Mouse (Mus musculus): ENCODE data around the gene Bin2. TPM values are rescaled to one million over a fixed set of nuclear protein-coding genes. Genes with fewer than 3 reads are reported as not detected.

Bin2 gene
- polyA plus RNA-seq, 1 experiment from 2014 or later, result 1.3 TPM

Small RNA genes within 50 kb of the gene (microRNA-seq; reads per million reads assigned to microRNA genes)
- not detected for gene Mir6961

Other genes with a start within 250 kb of the Bin2 start
- 0.08 and 0.11 TPM in 2 replicates for gene Gm5475, start 247.4 kb downstream of the Bin2 start, polyA plus RNA-seq (2015; fragmentation: Nextera tagmentation; extraction: Ambion mirVana)
- 21.5 TPM in 2 replicates for gene Slc11a2, start 244.5 kb downstream of the Bin2 start, polyA plus RNA-seq (2015; fragmentation: Nextera tagmentation; extraction: Ambion mirVana)
- gene Letmd1, start 200.5 kb downstream of the Bin2 start, polyA plus RNA-seq (2015; fragmentation: Nextera tagmentation; extraction: Ambion mirVana), result 55.1 and 55.2 TPM in 2 replicates
- gene Csrnp2, start 174.1 kb downstream of the Bin2 start, polyA plus RNA-seq (2015; fragmentation: Nextera tagmentation; extraction: Ambion mirVana), result 44.7 and 45.7 TPM in 2 replicates
- 48.2 and 48.4 TPM in 2 replicates for gene Tfcp2, start 117.5 kb downstream of the Bin2 start, polyA plus RNA-seq (2015; fragmentation: Nextera tagmentation; extraction: Ambion mirVana)
- gene Pou6f1, start 69.6 kb downstream of the Bin2 start, polyA plus RNA-seq (2015; fragmentation: Nextera tagmentation; extraction: Ambion mirVana), result 45.5 and 47.8 TPM in 2 replicates
- gene Dazap2, start 54.2 kb downstream of the Bin2 start, polyA plus RNA-seq (2015; fragmentation: Nextera tagmentation; extraction: Ambion mirVana), result 162 and 166 TPM in 2 replicates
- 2.4 and 2.9 TPM in 2 replicates for gene Smagp, start 32.6 kb downstream of the Bin2 start, polyA plus RNA-seq (2015; fragmentation: Nextera tagmentation; extraction: Ambion mirVana)
- gene Cela1, start 18.4 kb upstream of the Bin2 start, polyA plus RNA-seq (2015; fragmentation: Nextera tagmentation; extraction: Ambion mirVana), result 0.34 and 1.1 TPM in 2 replicates
- gene Galnt6, start 59.8 kb upstream of the Bin2 start, polyA plus RNA-seq (2015; fragmentation: Nextera tagmentation; extraction: Ambion mirVana), result not detected in 2 replicates
- 23.3 and 23.4 TPM in 2 replicates for gene Slc4a8, start 92.2 kb upstream of the Bin2 start, polyA plus RNA-seq (2015; fragmentation: Nextera tagmentation; extraction: Ambion mirVana)
- gene Scn8a, start 200.3 kb upstream of the Bin2 start, polyA plus RNA-seq (2015; fragmentation: Nextera tagmentation; extraction: Ambion mirVana), result 20.2 and 23.0 TPM in 2 replicates

Data from midbrain, embryonic 13.5 days (tissue).